Comparison of ENCODE assay signal across 12 mouse cellular contexts in the genomic region with DNA sequence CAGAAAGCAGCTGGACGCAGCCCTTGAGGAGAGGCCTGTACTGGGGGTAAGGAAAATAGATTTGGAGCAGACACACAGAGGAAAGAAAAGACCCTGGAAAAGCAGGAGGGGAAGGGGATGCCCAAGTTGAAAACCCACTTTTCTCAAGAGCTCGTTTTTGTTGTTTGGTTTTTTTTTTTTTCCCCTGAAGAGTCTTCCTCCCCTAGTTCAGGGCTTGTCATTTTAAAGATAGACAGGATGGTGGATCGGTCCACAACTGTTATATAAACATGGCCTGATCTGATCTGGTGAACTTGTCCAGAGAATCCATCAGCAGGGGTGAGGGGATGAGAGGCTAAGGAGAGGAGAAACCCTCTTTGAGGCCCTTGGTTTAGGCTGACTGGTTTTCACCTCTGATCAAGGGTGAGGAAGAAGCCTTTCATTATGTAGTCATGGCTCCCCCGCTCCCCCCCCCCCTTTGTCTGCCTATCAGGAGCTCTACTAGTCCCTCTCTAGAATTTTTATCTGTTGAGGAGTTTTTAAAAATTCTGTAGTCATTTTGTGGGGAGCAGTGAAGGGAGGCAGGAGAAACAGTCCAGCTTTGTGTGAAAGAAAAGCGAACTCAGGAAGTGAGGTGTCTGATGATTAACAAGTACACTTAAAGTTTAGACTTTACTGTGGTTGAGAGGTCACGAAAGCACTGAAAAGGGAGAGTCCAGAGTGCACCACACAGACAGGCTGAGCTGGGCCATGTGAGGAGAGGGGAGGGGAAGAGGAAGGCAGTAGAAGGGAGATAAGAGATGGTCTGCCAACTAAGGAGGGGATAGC. TPM values are rescaled to one million over a fixed set of nuclear protein-coding genes. Genes with fewer than 3 reads are reported as not detected.
DNase-seq lines count a peak whose midpoint lies in the region; ATAC-seq and TF ChIP-seq lines count a peak whose summit lies in the region.
"Had no signal": no experiment of that assay in that cellular context is flagged by ENCODE, and none has a peak within 500 bp of the region (broad histone marks: within the 10 kb centered on the region; RNA-seq: fewer than 3 reads in every experiment).

No protein-coding gene starts in this region.

- no peaks in the 10 kb centered on the region for H3K9me3 ChIP-seq in forebrain, embryonic 13.5 days (replicated peaks)
- H3K9me3 ChIP-seq in midbrain, embryonic 16.5 days (replicated peaks; ENCODE audit: control insufficient read depth, low read length, poor library complexity, severe bottlenecking), result no peaks in the 10 kb centered on the region
- H3K9me3 ChIP-seq: limb, embryonic 10.5 days; neural tube, embryonic 13.5 days had no signal

- H3K79me2 ChIP-seq in liver, adult 2 months (ENCODE audit: control insufficient read depth, insufficient read depth, low read length), result peaks cover 6% of the 10 kb centered on the region; the same call in 1 of the 2 replicates

- 48% methylated on average over 6 of the region's 6 CpGs for WGBS in spleen, adult 2 months
- 42% methylated on average over 6 of the region's 6 CpGs for WGBS in liver, adult 2 months
- 87% methylated on average over 6 of the region's 6 CpGs for WGBS in forebrain, embryonic 13.5 days
- WGBS in midbrain, embryonic 16.5 days, result 79% methylated on average over 6 of the region's 6 CpGs

- DNase-seq in spleen, adult 2 months (ENCODE audit: low read depth in 1 of 2, low spot score in 2 of 2), result no peak
- DNase-seq in spleen, adult 18-20 months, result no peak
- peak; percentile 66 for DNase-seq in induced T-regulatory cell, adult 2 months (ENCODE audit: low read depth)
- peak; percentile 90 for DNase-seq in liver, adult 2 months (ENCODE audit: extremely low read depth, low read depth, low spot score)
- DNase-seq in layer of hippocampus, adult 9-10 months (ENCODE audit: low spot score), result no peak
- DNase-seq in right cerebral cortex, postnatal 25 days, result no peak
- DNase-seq: gastrocnemius, postnatal 14 days had no signal

- peak overlapping the region; percentile 47 for H3K27ac ChIP-seq in spleen, adult 2 months (ENCODE audit: insufficient read depth, low read length)
- H3K27ac ChIP-seq in liver, adult 2 months (replicated peaks; ENCODE audit: insufficient read depth, low read depth, low read length), result peak overlapping the region; percentile 92
- no peak overlapping the region for H3K27ac ChIP-seq in forebrain, embryonic 13.5 days
- H3K27ac ChIP-seq in midbrain, embryonic 16.5 days (ENCODE audit: low read length), result no peak overlapping the region
- H3K27ac ChIP-seq: limb, embryonic 10.5 days; neural tube, embryonic 13.5 days had no signal

- ATAC-seq in forebrain, embryonic 13.5 days, result no peak
- ATAC-seq in midbrain, embryonic 16.5 days, result no peak

- H3K4me1 ChIP-seq in spleen, adult 2 months (ENCODE audit: control insufficient read depth, insufficient read depth, insufficient read length), result no peaks in the 10 kb centered on the region; the same call in 1 of the 2 replicates
- H3K4me1 ChIP-seq in liver, adult 2 months (ENCODE audit: control insufficient read depth, insufficient read depth, low read length), result peaks cover 28% of the 10 kb centered on the region
- H3K4me1 ChIP-seq in forebrain, embryonic 13.5 days, result no peaks in the 10 kb centered on the region
- H3K4me1 ChIP-seq in midbrain, embryonic 16.5 days (ENCODE audit: control insufficient read depth, insufficient read depth, low read length), result no peaks in the 10 kb centered on the region
- H3K4me1 ChIP-seq: limb, embryonic 10.5 days; neural tube, embryonic 13.5 days had no signal

- H3K27me3 ChIP-seq in spleen, adult 2 months (ENCODE audit: control insufficient read depth, insufficient read depth, low read length), result no peaks in the 10 kb centered on the region
- H3K27me3 ChIP-seq in liver, adult 2 months (ENCODE audit: control insufficient read depth, insufficient read depth, low read length), result no peaks in the 10 kb centered on the region
- no peaks in the 10 kb centered on the region for H3K27me3 ChIP-seq in forebrain, embryonic 13.5 days
- no peaks in the 10 kb centered on the region for H3K27me3 ChIP-seq in midbrain, embryonic 16.5 days (ENCODE audit: control insufficient read depth, insufficient read depth, low read depth, low read length)
- H3K27me3 ChIP-seq: neural tube, embryonic 13.5 days had no signal

- H3K4me2 ChIP-seq in forebrain, embryonic 13.5 days, result no peak overlapping the region
- H3K4me2 ChIP-seq in midbrain, embryonic 16.5 days (ENCODE audit: low read length), result no peak overlapping the region
- H3K4me2 ChIP-seq: neural tube, embryonic 13.5 days had no signal

- TF ChIP-seq CTCF in spleen, adult 2 months (IDR thresholded peaks at IDR 0.05; ENCODE audit: extremely low read depth, insufficient read depth, insufficient read length, insufficient replicate concordance), result no peak
- no peak for TF ChIP-seq CTCF in liver, adult 2 months (IDR thresholded peaks at IDR 0.05; ENCODE audit: low read depth, low read length)

- H3K9ac ChIP-seq in liver, adult 2 months (ENCODE audit: low read depth, low read length), result no peak overlapping the region
- H3K9ac ChIP-seq in forebrain, embryonic 13.5 days, result no peak overlapping the region
- H3K9ac ChIP-seq in midbrain, embryonic 16.5 days (ENCODE audit: low read depth, low read length), result no peak overlapping the region
- H3K9ac ChIP-seq: neural tube, embryonic 13.5 days had no signal

- no peak for TF ChIP-seq POLR2A in spleen, adult 2 months (IDR thresholded peaks at IDR 0.05; ENCODE audit: low read depth, low read length)
- no peak for TF ChIP-seq POLR2A in liver, adult 2 months (IDR thresholded peaks at IDR 0.05; ENCODE audit: extremely low read depth, insufficient read depth, low read length)

- no peak overlapping the region for H3K4me3 ChIP-seq in spleen, adult 2 months (ENCODE audit: extremely low read depth, insufficient read depth, insufficient read length)
- no peak overlapping the region for H3K4me3 ChIP-seq in liver, adult 2 months (ENCODE audit: insufficient read depth, low read depth, low read length)
- H3K4me3 ChIP-seq in forebrain, embryonic 13.5 days, result no peak overlapping the region
- no peak overlapping the region for H3K4me3 ChIP-seq in midbrain, embryonic 16.5 days (ENCODE audit: low read depth, low read length)
- H3K4me3 ChIP-seq: limb, embryonic 10.5 days; neural tube, embryonic 13.5 days had no signal

- no peaks in the 10 kb centered on the region for H3K36me3 ChIP-seq in spleen, adult 2 months (ENCODE audit: control insufficient read depth, insufficient read depth, low read length)
- H3K36me3 ChIP-seq in liver, adult 2 months (ENCODE audit: control insufficient read depth, insufficient read depth, low read length), result 0 out of 2 replicates have a peak, but pooled peaks cover 2% of the 10 kb centered on the region
- H3K36me3 ChIP-seq in forebrain, embryonic 13.5 days (ENCODE audit: poor library complexity, severe bottlenecking), result peaks cover 7% of the 10 kb centered on the region
- H3K36me3 ChIP-seq in midbrain, embryonic 16.5 days (ENCODE audit: control insufficient read depth, insufficient read depth, low read length), result no peaks in the 10 kb centered on the region; the same call in 1 of the 2 replicates
- H3K36me3 ChIP-seq: neural tube, embryonic 13.5 days had no signal

RNA-seq across cellular contexts. Expression of gene Plscr2, which starts 1.2 kb away (rescaled TPM):
- 0.98 and 1.3 TPM in 2 replicates for polyA plus RNA-seq in spleen, adult 2 months (2012; rRNA removed)
- total RNA-seq in liver, adult 2 months (2014; rRNA removed), result 27.4 and 51.6 TPM in 2 replicates
- 13.6 and 13.9 TPM in 2 replicates for polyA plus RNA-seq in liver, adult 2 months (2012; rRNA removed)
- 0.14 and 0.40 TPM in 2 replicates for polyA plus RNA-seq in forebrain, embryonic 13.5 days (2015; fragmentation: Nextera tagmentation; extraction: Ambion mirVana)
- polyA plus RNA-seq in midbrain, embryonic 16.5 days (2015; fragmentation: Nextera tagmentation; extraction: Ambion mirVana), result 0.58 and 1.1 TPM in 2 replicates
- polyA plus RNA-seq: limb, embryonic 10.5 days had no signal

RNA-seq across cellular contexts. Expression of gene Plscr1, which starts 24.6 kb away (rescaled TPM):
- 3.6 and 4.6 TPM in 2 replicates for polyA plus RNA-seq in spleen, adult 2 months (2012; rRNA removed)
- 13.5 and 18.3 TPM in 2 replicates for total RNA-seq in liver, adult 2 months (2014; rRNA removed)
- 7.1 and 9.9 TPM in 2 replicates for polyA plus RNA-seq in liver, adult 2 months (2012; rRNA removed)
- polyA plus RNA-seq in forebrain, embryonic 13.5 days (2015; fragmentation: Nextera tagmentation; extraction: Ambion mirVana), result 12.5 and 13.4 TPM in 2 replicates
- 7.9 and 8.8 TPM in 2 replicates for polyA plus RNA-seq in midbrain, embryonic 16.5 days (2015; fragmentation: Nextera tagmentation; extraction: Ambion mirVana)

RNA-seq across cellular contexts. Expression of gene 1700057G04Rik, which starts 35.0 kb away (rescaled TPM):
- polyA plus RNA-seq in spleen, adult 2 months (2012; rRNA removed), result not detected in 2 replicates
- not detected in 2 replicates for total RNA-seq in liver, adult 2 months (2014; rRNA removed)
- polyA plus RNA-seq in liver, adult 2 months (2012; rRNA removed), result not detected in 2 replicates
- polyA plus RNA-seq in forebrain, embryonic 13.5 days (2015; fragmentation: Nextera tagmentation; extraction: Ambion mirVana), result not detected in 2 replicates
- polyA plus RNA-seq in midbrain, embryonic 16.5 days (2015; fragmentation: Nextera tagmentation; extraction: Ambion mirVana), result not detected in 2 replicates
- total RNA-seq: gastrocnemius, postnatal 14 days had no signal
- polyA plus RNA-seq: cortical plate, adult 2 months; limb, embryonic 10.5 days; neural tube, embryonic 13.5 days had no signal

Comparison
In these comparisons a context has a peak if more than half of its experiments do, and no peak if none do; other contexts are left out.
1. DNase-seq: peak in induced T-regulatory cell, adult 2 months (single experiment) and liver, adult 2 months (single experiment); none in spleen, adult 2 months (0 of 2), spleen, adult 18-20 months (0 of 2), layer of hippocampus, adult 9-10 months (single experiment) and right cerebral cortex, postnatal 25 days (single experiment).
2. H3K27ac ChIP-seq: peak in spleen, adult 2 months (single experiment) and liver, adult 2 months (single experiment); none in forebrain, embryonic 13.5 days (single experiment) and midbrain, embryonic 16.5 days (single experiment).